Mouse (Mus musculus) forebrain, embryonic 13.5 days (tissue): ENCODE measurements around the gene 1700122O11Rik. TPM values are rescaled to one million over a fixed set of nuclear protein-coding genes. Genes with fewer than 3 reads are reported as not detected.

Source experiments
- ATAC-seq: fragments of 200-750 bp; cut with Nextera tagmentation; 2 replicates; pipeline ENCODE4 v1.8.0; 2017
- H3K27ac ChIP-seq: fragments of 300-500 bp; sonication (generic); 2 replicates; pipeline ENCODE4 v1.5.1; 2015; ENCODE audit warnings: inconsistent platforms, mild to moderate bottlenecking, moderate library complexity
- H3K27me3 ChIP-seq: fragments of 300-500 bp; sonication (generic); 2 replicates; pipeline ENCODE4 v1.6.1; 2015; ENCODE audit warnings: mild to moderate bottlenecking, inconsistent platforms
- H3K36me3 ChIP-seq: fragments of 300-500 bp; sonication (generic); 2 replicates; pipeline ENCODE4 v1.6.1; 2015; ENCODE audit warnings: mild to moderate bottlenecking, inconsistent platforms; ENCODE audit not compliant: poor library complexity, severe bottlenecking
- H3K4me1 ChIP-seq: fragments of 300-500 bp; sonication (generic); 2 replicates; pipeline ENCODE4 v1.6.1; 2015; ENCODE audit warnings: inconsistent platforms
- H3K4me2 ChIP-seq: fragments of 300-500 bp; sonication (generic); 2 replicates; pipeline ENCODE4 v1.6.1; 2015; ENCODE audit warnings: inconsistent platforms, mild to moderate bottlenecking, moderate library complexity
- H3K4me3 ChIP-seq: fragments of 300-500 bp; sonication (generic); 2 replicates; pipeline ENCODE4 v1.5.1; 2015; ENCODE audit warnings: mild to moderate bottlenecking, inconsistent platforms
- H3K9ac ChIP-seq: fragments of 300-500 bp; sonication (generic); 2 replicates; pipeline ENCODE4 v1.6.1; 2015; ENCODE audit warnings: mild to moderate bottlenecking, inconsistent platforms
- H3K9me3 ChIP-seq: fragments of 300-500 bp; sonication (generic); replicated peaks from 2 replicates; pipeline ENCODE4 v1.6.1; 2016; ENCODE audit warnings: inconsistent platforms
- WGBS: fragments of 180-500 bp; shearing (Covaris S2); methylation state at CpG from one replicate; pipeline ENCODE4 v1.1.7; 2015; 5-methylcytosine and 5-hydroxymethylcytosine counted together
- polyA plus RNA-seq: library from polyadenylated mRNA; unstranded; fragments of >200 nt; fragmentation: Nextera tagmentation; extraction: Ambion mirVana; gene quantifications from 2 replicates; pipeline ENCODE4 v1.2.1, GENCODE M21; 2015

1700122O11Rik gene
- polyA plus RNA-seq, 1 experiment from 2014 or later = not detected

GRCm38 (mm10) chr17:47999403-47999802 lies 38.7 kb downstream of the 1700122O11Rik start:
- H3K9me3 ChIP-seq = no peaks in the 10 kb centered on the region
- H3K27me3 ChIP-seq = peaks cover 8% of the 10 kb centered on the region
- ATAC-seq = no peak
- 72% methylated on average over 6 of the region's 6 CpGs for WGBS
- H3K36me3 ChIP-seq = no peaks in the 10 kb centered on the region
- no peak overlapping the region for H3K27ac ChIP-seq
- H3K4me1 ChIP-seq = peaks cover 12% of the 10 kb centered on the region
- H3K9ac ChIP-seq = no peak overlapping the region
- no peak overlapping the region for H3K4me2 ChIP-seq
- H3K4me3 ChIP-seq = no peak overlapping the region

GRCm38 (mm10) chr17:47997806-47998205 lies 40.3 kb downstream of the 1700122O11Rik start:
- Histone ChIP-seq H3K4me2 (no peak overlapping the region), H3K27me3 (peaks cover 8% of the 10 kb centered on the region), H3K36me3 (no peaks in the 10 kb centered on the region), H3K9ac (no peak overlapping the region), H3K27ac (no peak overlapping the region), H3K4me1 (peaks cover 12% of the 10 kb centered on the region), H3K9me3 (no peaks in the 10 kb centered on the region), H3K4me3 (no peak overlapping the region)
- ATAC-seq = no peak
- 53% methylated on average over 3 of the region's 3 CpGs for WGBS

GRCm38 (mm10) chr17:47990392-47991123 lies 47.5 kb downstream of the 1700122O11Rik start:
- H3K4me2 ChIP-seq = 0 out of 2 replicates have a peak overlapping the region, but pooled peaks have one; percentile 12
- H3K27me3 ChIP-seq = no peaks in the 10 kb centered on the region
- no peak for ATAC-seq
- WGBS = 45% methylated on average over 10 of the region's 10 CpGs
- no peak overlapping the region for H3K9ac ChIP-seq
- peaks cover 22% of the 10 kb centered on the region for H3K4me1 ChIP-seq
- no peaks in the 10 kb centered on the region for H3K9me3 ChIP-seq
- no peaks in the 10 kb centered on the region for H3K36me3 ChIP-seq
- H3K27ac ChIP-seq = peak overlapping the region; percentile 74
- no peak overlapping the region for H3K4me3 ChIP-seq

- H3K4me3 ChIP-seq = no peak overlapping the region
- ATAC-seq = peak; percentile 90
- no peaks in the 10 kb centered on the region for H3K9me3 ChIP-seq
- WGBS = 0% methylated on average over 8 of the region's 8 CpGs
- H3K9ac ChIP-seq = no peak overlapping the region; the same call in 1 of the 2 replicates
- peaks cover 22% of the 10 kb centered on the region for H3K4me1 ChIP-seq
- peak overlapping the region; percentile 12; the same call in 1 of the 2 replicates for H3K4me2 ChIP-seq
- peak overlapping the region; percentile 74 for H3K27ac ChIP-seq
- H3K27me3 ChIP-seq = no peaks in the 10 kb centered on the region
- no peaks in the 10 kb centered on the region for H3K36me3 ChIP-seq
These were observed 48.1 kb downstream of the 1700122O11Rik start for GRCm38 (mm10) chr17:47989951-47990378.

- no peak for ATAC-seq
- WGBS = 61% methylated on average over 8 of the region's 8 CpGs
These were observed 49.3 kb downstream of the 1700122O11Rik start for GRCm38 (mm10) chr17:47988811-47989210.

GRCm38 (mm10) chr17:47988074-47988473 lies 50.0 kb downstream of the 1700122O11Rik start:
- H3K27me3 ChIP-seq = no peaks in the 10 kb centered on the region
- peaks cover 22% of the 10 kb centered on the region for H3K4me1 ChIP-seq
- H3K4me3 ChIP-seq = no peak overlapping the region
- no peaks in the 10 kb centered on the region for H3K36me3 ChIP-seq
- H3K4me2 ChIP-seq = no peak overlapping the region
- 84% methylated on average over 8 of the region's 8 CpGs for WGBS
- no peaks in the 10 kb centered on the region for H3K9me3 ChIP-seq
- no peak overlapping the region for H3K27ac ChIP-seq
- H3K9ac ChIP-seq = no peak overlapping the region
- no peak for ATAC-seq

More at GRCm38 (mm10) chr17:47988811-47989210, 49.3 kb downstream of the 1700122O11Rik start:
- Histone ChIP-seq H3K27me3 (no peaks in the 10 kb centered on the region), H3K27ac (no peak overlapping the region), H3K4me2 (no peak overlapping the region), H3K36me3 (no peaks in the 10 kb centered on the region), H3K4me1 (peaks cover 22% of the 10 kb centered on the region), H3K4me3 (no peak overlapping the region), H3K9me3 (no peaks in the 10 kb centered on the region), H3K9ac (no peak overlapping the region)

Other genes with a start within 250 kb of the 1700122O11Rik start
- gene Mdfi, start 203.6 kb downstream of the 1700122O11Rik start, polyA plus RNA-seq = 2.6 and 3.1 TPM in 2 replicates
- 13.4 and 15.6 TPM in 2 replicates for gene Foxp4, start 113.6 kb downstream of the 1700122O11Rik start, polyA plus RNA-seq
- gene 1700067P10Rik, start 51.0 kb upstream of the 1700122O11Rik start, polyA plus RNA-seq = not detected in 2 replicates
- not detected in 2 replicates for gene 9830107B12Rik, start 108.0 kb upstream of the 1700122O11Rik start, polyA plus RNA-seq
- not detected in 2 replicates for gene A530064D06Rik, start 129.0 kb upstream of the 1700122O11Rik start, polyA plus RNA-seq
- gene Trem1, start 194.5 kb upstream of the 1700122O11Rik start, polyA plus RNA-seq = 0.05 TPM in 1 of 2 replicates, not detected in the other
- not detected in 2 replicates for gene Trem3, start 209.5 kb upstream of the 1700122O11Rik start, polyA plus RNA-seq
- gene Treml4, start 226.0 kb upstream of the 1700122O11Rik start, polyA plus RNA-seq = 0.18 TPM in 1 of 2 replicates, not detected in the other